Mouse (Mus musculus) fat pad, adult 2 months (tissue): ENCODE measurements at regions not wholly inside any gene's neighbourhood (a gene's known extent, or its start where the extent isn't known, plus 50 kb on each side); places are given as distances from the start of the nearest gene placed in this dataset.

Source experiments
- DNase-seq: peaks from one replicate; pipeline ENCODE4 v3.0.0-alpha.2; 2011; ENCODE audit warnings: low read depth, low spot score; ENCODE audit errors: extremely low read depth

DNA sequence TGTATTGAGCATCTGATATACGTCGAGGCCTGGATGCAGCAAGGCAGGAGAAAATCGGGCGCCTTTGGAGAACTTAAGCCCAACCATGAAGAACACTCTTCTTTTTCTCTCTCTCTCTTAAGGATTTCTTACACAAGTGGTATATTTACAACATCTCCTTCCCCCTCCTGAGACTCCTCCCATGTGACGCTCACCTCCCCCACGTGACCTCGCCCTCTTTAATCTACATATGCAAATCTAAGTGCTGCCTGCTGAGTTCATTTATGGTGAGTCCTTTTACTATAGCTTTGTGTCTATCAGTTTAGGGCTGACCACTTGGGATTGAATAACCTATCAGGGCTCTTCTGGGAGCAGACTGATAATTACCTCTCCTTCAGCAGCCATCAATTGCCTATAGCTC is 337.4 kb downstream of the Cd83 start:
- no peak for DNase-seq

DNA sequence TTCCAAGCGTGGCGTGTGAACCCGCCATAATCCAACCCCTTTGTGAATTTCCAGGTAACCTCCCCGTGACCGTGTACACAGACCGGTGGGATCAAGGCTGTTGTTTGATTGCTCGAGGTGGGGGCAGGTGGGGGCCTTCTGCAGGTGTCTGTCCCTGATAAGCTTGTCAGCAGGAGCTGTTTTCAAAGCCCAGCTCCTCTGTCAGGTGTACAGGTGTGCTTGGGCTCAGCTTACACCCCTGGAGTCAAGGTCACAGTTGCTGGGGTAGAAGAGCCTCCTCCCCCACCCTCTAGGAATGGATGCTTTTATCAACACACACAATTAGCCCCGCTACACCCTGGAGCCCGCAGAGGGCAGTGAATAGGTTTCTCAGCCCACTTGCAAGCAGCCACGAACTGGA is 341.6 kb downstream of the Cd83 start:
- DNase-seq, result no peak

DNA sequence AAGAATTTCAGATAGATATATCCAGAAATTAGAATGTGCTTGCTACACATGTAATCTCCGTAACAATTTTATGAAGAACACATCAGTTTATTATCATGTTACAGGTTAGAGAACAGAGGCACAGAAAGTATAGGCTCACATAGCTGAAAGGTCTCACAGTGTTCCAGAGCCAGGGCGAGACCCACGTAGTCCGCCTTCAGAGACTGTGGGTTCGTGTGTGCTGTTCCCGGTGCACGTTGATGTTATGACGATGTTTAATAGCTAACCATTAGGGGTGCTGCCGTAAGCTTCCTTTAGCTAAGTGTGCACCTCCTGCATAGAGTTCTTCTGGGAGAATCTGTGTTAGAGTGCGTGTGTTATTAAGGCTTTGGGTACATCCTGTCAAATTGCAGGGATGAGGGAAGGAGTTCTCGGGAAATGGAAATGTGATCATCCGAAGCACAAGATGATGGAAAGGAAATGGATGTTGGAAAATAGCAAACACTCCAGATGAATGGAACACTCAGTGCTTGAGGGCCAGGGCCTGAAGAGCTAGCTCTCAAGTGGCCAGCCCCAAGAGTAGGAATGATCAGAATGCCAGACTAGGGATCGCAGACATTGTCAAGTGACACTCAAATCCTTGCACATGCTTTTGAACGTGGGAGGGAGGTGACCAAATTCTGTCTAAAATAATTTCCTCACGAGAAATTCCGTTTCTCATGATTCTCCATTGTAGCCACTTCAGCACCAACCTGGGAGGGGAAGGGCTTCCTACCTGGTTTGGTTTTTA is 344.1 kb downstream of the Cd83 start:
- no peak for DNase-seq

DNA sequence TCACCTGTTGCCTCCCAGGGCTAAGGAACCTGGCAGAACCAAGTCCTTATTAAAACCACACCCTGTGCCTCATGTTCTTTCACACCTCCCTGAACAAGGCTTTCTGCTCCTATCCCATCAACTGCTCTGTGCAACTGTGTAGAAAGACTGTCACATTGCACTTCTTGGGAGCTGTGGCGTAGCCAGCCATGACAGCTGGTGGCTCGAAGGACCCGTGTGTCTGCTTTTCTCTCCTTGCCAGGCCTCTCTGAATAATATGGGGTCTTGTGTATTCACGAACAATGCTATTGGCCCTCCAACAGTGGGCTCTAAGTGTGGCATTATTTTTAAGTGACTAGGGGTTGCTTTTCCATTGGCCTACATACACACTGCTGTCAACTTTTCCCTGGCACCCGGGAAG is 347.3 kb downstream of the Cd83 start:
- no peak for DNase-seq

DNA sequence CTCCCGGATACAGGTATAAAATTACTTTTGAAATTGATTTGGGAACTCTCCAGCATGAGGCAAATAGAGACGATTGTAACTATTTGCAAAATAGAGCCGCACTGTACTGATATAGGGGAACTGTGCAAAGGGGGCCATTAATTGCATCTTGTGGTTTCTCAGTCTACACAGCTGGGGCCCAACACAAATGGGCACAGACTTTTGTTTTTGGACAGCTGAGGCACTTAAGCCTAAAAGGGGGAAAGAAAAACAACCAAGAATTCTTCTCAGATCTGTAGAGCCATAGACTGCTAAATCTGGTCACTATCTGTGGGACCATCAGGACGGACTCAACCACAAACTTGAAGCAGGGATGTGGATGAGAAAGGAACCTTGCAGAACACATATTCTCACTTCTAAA is 347.9 kb downstream of the Cd83 start:
- no peak for DNase-seq

DNA sequence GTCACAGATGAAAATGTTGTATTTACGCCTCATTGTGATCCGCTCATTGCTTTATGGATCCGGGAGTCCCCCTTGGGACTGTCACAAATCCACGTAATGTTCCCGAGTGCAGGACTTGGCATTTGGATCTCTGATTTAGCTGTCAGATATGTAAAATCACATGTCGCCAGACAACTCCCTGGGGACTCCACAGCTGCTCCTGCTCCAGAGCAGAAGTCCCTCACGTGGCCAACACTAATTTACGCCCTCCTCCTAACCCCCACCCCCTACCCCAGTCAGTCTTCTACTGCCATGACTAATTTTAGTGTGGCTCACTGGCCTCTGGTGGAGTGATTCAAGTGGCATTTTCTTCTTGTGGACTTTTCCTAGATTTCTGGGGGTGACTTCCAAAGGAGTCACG is 348.9 kb downstream of the Cd83 start:
- no peak for DNase-seq

DNA sequence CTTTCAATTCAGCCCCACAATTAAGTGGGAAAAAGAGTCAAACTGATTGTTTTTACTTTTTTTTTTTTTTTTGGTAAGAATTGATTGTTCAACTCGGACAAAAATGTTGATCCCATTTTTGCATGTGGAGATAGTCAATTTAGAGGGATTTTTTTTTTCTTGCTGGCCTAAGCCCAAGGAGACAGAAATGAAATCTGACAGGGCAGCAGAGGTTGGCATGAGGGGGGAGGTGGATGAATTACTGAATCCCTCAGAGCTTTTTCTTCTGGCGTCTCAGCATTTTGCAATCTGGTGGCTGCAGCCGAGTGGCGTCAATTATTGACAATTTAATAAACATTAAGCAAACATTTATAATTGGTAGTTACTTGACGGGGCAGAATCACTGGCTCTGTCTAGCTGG is 356.6 kb downstream of the Cd83 start:
- DNase-seq, result no peak

DNA sequence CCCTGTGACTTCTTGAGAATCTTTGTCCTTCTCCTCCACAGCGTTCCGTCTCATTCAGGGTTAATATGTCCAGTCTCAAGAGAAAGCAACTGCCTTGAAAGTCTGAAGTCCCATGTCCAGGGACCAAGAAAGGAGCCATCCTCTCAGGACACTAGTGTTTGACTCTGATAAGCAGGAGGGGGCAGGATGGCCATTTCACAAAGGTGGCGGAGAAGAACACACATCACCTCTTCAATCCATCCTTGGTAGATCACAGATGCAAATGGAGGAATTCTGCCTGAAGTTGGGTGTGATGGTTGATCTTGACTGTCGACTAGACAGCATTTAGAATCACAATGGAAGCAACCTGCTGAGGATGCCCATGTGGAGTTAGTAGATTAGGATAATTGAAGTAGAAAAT is 360.9 kb downstream of the Cd83 start:
- DNase-seq, result no peak

DNA sequence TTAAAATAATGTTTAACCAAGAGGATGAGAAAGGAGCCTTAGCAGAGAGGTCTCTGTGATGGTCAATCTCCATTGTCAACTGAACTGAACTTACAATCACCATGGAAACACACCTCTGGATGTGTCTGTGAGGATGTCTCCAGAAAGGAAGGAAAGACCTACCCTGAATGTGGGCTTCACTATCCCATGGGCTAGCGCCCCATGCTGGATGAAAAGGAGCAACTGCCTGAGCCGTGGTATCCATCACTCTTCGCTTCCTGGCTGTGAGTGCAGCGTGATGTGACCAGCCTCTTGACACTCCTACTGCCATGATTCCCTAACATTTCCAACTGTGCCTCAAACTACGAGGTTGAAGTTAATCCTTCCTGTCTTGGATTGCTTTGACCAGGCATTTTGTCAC is 363.3 kb downstream of the Cd83 start:
- no peak for DNase-seq

DNA sequence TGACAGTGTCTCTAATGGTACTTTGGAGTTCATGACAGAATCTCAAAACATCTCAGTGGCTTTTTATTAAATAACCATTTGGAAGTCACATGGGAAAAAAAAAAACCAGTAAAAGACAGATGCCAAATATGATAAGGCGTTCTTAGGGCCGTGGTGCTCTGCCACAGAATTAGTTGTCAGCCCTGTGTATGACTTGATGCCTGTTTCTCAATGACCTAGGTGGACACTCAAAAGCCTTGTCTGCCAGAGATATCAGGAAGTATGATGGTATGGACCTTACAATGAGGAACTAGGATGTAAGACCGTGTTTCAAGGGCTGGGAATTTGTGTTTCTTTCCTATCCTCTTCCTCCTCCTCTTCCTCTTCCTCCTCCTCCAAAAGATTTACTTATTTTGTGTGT is 364.9 kb downstream of the Cd83 start:
- DNase-seq, result no peak

DNA sequence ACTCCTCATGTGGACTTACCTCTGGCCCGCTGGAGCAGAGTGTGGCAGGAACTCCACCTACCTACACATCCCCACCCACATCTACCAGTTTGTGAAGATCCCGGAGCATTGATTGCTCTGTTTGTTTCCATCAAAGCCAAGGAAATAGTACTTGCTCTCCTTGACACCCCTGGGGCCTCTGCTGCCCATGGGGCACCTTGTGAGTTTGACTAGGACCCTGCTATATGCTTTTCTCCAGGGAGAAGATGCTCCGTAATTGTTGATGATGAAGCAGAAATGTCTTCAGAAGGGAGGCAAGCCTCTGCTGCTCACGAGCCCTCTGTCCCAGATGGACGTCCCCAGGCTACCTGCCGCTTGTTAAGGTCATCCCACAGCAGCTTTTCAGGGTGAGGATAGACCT is 367.0 kb downstream of the Cd83 start:
- DNase-seq, result no peak

DNA sequence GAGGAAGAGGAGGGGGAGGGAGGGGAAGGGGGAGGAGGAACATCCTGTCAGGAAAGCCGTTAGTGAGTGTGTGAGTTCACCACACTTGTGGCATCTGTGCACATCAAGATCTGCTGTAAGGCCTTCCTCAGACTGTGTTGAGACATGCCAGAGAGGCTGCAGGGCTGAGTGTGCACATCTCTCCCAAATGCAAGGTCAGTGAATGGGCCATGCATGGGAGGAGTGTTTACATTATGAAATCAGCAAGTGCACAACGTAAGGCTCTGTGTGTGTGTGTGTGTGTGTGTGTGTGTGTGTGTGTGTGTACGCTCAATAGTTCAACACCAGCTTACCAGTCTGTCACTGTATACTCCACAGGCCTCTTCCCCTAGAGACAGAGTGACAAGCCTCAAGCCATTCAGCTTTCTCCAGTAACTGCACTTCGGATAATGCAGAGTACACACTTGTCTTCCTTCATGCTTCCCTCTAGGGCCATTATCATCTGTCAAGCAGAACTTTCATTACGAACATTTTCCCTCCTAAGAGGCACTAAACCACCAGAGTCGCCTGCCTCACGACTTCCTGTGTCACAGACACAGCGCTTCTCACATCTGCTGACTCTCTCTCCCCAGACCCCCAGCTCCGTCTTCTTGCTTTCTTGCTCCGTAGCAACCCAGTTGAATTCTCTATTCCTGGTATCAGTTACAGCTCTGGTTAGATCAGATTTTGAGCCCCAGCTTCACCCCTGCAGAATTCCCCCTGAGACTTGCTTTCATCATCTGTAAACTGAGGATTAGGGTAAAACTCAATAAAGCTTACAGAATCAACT is 368.4 kb downstream of the Cd83 start:
- no peak for DNase-seq

DNA sequence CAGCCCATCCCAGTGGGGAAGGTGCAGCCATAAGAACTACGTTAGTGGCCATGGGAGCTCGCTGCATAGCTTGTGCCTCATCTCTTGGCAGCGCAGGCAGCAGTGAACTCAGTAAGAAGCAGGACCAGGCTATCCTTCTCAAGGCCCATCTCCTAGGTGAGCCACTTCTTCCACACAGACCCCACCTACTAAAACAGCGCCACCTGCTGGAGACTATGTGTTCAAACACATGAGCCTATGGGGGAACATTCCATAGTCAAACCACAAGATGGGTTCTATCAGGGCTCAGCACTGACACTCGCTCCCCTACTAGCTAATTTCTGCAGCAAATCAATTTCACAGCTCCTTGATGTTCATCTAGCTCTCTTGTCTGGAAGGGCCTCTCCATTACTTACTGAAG is 369.2 kb downstream of the Cd83 start:
- no peak for DNase-seq

DNA sequence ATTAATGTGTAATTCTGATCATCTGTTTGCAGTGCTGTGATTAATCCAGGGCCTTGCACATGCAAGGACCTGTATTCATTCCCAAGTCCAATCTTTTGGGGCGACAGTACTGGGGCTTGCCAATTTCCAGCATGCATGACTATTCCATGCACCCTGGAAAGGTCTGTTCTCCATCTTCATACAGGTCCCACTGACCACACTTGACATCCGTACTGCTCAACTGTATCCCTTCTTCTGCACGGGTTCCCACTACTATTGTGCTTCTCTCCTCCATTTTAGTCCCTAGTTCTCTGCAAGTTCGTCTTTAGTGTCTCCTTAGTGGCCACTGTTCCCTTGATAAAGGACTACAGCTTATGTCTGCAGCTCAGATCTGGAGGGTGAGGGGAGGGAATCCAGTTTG is 371.4 kb downstream of the Cd83 start:
- DNase-seq, result no peak

DNA sequence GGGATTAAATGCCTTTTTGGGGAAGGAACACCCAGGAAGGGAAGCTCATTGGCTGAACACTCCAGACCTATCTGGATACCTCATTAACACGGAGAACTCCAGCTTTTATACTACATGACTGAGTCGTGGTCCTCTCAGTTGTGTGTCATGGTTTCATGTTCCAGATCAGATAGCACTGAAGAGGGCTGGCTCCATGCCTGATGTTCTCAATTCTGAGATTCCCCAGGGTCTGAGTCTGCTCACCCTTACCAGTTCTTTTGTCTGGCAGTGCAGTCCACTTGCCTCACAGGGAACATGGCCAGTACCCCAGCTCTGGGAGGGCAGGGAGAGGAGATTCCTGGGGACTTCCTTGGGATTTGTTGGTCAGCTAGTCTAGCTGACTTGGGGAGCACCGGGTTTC is 372.0 kb downstream of the Cd83 start:
- DNase-seq, result no peak

DNA sequence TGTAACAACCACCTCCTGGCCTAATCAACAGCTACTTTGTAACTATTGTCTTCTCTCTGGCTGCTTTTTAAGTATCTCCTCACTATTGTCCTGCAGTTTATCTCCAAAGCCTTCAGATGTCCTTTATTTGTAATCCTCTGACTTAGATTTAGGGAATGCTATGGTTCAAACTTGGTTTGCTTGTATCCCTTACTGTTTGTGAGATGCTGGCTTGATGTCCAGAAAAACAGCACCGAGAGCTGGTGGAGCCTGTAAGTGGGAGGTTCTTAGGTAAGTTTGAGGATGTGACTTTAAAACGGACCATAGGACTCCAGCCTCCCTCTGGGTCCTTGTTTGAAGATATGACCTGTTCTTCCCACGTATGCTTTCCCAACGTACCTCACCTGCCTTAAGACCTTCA is 372.7 kb downstream of the Cd83 start:
- no peak for DNase-seq

DNA sequence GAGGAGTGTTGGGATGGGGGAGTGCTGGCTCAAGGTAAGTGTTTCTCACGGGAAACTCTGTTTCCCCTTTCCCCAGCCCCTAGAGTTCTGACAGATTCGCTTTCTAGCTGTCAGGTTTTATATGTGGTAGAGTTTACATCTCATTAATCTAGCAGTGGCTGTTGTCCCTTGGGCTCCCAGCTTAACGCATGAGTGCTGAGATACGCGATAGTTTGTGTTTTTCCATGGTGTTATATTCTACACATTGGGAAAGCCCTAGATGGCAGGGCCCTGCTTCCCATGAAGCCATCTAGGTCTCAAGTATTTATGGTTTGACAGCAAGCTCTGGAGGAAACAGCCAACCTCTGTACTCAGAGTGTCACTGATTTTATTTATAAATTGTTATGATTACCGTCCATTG is 373.8 kb downstream of the Cd83 start:
- DNase-seq, result no peak

DNA sequence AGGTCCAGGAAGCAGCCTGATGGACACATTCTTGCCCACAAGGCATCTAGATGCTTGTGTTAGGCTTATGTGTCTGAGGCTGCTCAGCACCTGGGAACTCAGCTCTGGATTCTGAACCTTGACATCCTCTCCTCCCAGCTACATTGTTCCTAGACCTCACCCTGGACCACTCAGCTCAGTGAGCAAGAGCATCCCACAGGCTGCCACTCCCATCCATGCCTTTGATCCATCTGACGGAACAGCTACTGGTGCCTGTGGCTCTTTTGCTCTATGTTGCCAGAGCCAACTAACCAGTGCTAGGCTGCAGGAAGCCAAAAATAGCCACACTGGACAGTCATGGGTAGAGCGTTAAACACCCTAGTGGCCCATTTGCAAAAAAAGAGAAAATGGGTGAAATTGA is 374.8 kb downstream of the Cd83 start:
- DNase-seq, result no peak

DNA sequence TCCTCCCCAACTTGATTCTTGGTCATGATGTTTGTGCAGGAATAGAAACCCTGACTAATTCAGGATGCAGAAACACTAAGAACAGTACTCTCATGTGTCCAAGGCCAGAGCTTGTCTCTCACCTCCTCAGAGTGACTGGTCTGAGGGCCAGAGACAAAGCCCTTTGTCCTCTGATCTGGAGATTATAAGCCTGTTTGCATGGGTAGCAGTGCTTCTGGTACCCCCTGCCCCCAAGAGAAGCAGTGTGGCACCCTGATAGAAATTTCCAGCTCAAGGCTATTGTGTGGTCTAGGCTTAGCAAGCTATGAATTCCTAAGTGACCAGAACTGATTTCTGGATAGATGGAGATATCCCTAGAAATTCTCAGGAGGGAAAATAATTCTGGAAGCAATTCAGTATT is 380.2 kb downstream of the Cd83 start:
- DNase-seq, result no peak

DNA sequence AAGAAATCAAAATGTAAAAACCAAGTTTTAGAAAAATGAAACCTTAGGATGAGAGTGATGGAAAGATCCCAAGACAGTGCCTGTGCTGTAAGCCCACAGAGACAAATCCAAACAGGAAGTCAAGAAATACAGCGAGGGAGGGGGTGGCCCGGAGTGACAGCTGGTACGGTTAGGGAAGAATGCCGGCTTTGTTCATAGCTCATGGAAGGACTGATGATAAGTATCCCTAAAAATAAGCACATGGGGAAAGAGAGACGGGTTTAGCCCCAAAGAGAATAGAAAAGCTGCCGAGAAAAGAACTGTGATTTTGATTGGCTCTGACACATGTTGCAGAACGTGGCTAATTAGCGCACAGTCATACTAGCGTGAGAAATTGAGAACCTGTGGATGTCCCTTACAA is 382.6 kb downstream of the Cd83 start:
- DNase-seq, result no peak

DNA sequence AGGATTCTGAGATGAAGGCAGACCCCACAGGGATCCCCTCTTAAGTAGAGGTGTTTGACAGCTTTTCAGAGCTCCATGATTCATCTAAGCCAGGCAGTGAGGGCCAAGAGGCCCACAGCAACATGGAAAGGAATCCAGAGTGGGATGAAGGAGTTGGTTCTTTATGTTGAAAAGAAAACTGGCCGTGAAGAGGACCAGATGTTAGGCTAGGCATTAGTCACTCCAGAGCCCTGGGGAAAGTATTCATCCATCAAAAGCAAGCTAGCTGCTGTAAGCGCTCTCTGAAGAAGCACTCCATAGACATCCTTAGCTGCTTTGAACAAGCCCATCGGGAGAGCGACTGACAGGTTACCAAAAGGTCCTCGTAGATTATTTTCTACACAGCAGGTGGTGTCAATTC is 383.6 kb downstream of the Cd83 start:
- DNase-seq, result no peak

DNA sequence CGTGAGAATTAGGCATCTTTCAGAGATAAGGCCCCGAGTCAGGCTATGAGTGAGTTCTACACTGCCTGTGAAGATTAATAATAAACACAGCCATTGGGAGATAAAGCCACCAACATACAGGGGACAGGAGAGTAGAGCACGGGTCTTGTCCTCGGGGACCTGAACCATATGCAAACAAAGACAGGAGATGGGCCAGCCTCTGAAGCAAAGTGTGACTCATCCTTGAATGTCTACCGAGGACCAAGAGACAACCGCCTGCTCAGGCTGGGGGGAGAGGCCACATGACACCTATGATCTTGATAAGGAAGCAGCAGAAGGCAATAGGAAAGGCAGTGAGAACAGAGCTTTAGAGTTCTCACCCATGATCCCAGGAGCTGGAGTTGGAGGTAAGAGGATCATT is 387.1 kb downstream of the Cd83 start:
- DNase-seq, result no peak

DNA sequence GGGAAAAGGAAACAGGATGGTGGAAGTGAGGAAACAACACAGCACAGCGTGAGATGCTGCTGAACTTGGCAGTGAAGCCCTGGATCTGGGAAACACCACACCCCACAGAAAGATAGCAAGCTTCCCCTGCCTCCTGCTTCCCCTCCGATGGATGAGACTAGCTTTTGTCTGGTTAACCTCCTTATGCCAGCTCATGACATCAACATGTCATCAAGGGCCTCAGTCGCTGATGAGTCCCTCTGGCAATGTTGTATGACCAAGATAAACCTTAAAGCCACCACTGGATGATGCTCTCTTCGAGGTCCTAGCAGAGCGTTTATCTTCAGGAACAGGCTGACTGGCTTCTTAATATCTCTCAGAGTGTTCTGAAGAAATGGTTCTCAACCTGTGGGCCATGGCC is 388.1 kb downstream of the Cd83 start:
- DNase-seq, result no peak
